Mouse (Mus musculus) lung, adult 2 months (tissue): Measurements from ENCODE around the gene Nr4a2.

Experiments used
- CTCF ChIP-seq: fragments of 200-500 bp; IDR thresholded peaks from 2 replicates; pipeline ENCODE4 v1.5.1; 2011; ENCODE audit warnings: mild to moderate bottlenecking, low read length, control low read depth; ENCODE audit not compliant: insufficient read depth
- POLR2A ChIP-seq: fragments of 200-500 bp; IDR thresholded peaks from 2 replicates; pipeline ENCODE4 v1.6.1; 2011; ENCODE audit warnings: low read depth, mild to moderate bottlenecking, control low read depth, low read length, borderline replicate concordance; ENCODE audit errors: extremely low read depth

DNA sequence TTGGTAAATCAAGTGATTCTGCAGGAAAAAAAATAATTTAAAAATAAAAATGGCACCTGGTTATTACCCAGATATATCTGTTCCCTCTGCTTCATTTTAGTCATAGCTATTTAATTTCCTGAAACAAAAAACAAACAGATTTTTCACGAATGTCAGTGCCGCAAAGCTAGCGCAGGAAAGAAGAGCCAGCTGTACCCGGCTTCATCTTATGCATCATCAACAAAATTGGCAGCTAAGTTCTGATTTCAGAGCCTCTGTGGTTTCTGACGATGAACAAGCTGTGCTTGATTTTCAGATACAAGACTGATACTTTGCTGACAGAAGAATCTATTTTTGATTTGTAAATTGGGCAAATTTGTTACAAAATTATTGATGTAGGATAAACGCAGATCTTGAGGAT is 14.8 kb upstream of the Nr4a2 start:
- TF ChIP-seq CTCF: no peak
- TF ChIP-seq POLR2A: no peak
